Mouse (Mus musculus) intestine, embryonic 16.5 days (tissue): ENCODE measurements around the gene Usp20. TPM values are rescaled to one million over a fixed set of nuclear protein-coding genes. Genes with fewer than 3 reads are reported as not detected.

Source experiments
- ATAC-seq: fragments of 200-750 bp; cut with Nextera tagmentation; 2 replicates; pipeline ENCODE4 v1.8.0; 2017; ENCODE audit warnings: moderate TSS enrichment, moderate library complexity
- H3K27ac ChIP-seq: fragments of 300-500 bp; sonication (generic); 2 replicates; pipeline ENCODE4 v1.5.1; 2014; ENCODE audit warnings: mild to moderate bottlenecking, low read length
- H3K27me3 ChIP-seq: fragments of 300-500 bp; sonication (generic); replicated peaks from 2 replicates; pipeline ENCODE4 v1.6.1; 2014; ENCODE audit warnings: low read length, control low read depth, mixed read lengths; ENCODE audit not compliant: control insufficient read depth, insufficient read depth
- H3K36me3 ChIP-seq: fragments of 300-500 bp; sonication (generic); 2 replicates; pipeline ENCODE4 v1.6.1; 2014; ENCODE audit warnings: low read length, control low read depth; ENCODE audit not compliant: control insufficient read depth, insufficient read depth
- H3K4me1 ChIP-seq: fragments of 300-500 bp; sonication (generic); 2 replicates; pipeline ENCODE4 v1.6.1; 2014; ENCODE audit warnings: low read length, control low read depth, mixed read lengths; ENCODE audit not compliant: control insufficient read depth, insufficient read depth
- H3K4me2 ChIP-seq: fragments of 300-500 bp; sonication (generic); 2 replicates; pipeline ENCODE4 v1.6.1; 2014; ENCODE audit warnings: low read depth, low read length, control low read depth
- H3K4me3 ChIP-seq: fragments of 300-500 bp; sonication (generic); 2 replicates; pipeline ENCODE4 v1.5.1; 2014; ENCODE audit warnings: mild to moderate bottlenecking, low read length
- H3K9ac ChIP-seq: fragments of 300-500 bp; sonication (generic); 2 replicates; pipeline ENCODE4 v1.6.1; 2014; ENCODE audit warnings: low read depth, low read length
- H3K9me3 ChIP-seq: fragments of 300-500 bp; sonication (generic); 2 replicates; pipeline ENCODE4 v1.6.1; 2016; ENCODE audit warnings: low read length, control low read depth; ENCODE audit not compliant: control insufficient read depth
- WGBS: fragments of 180-500 bp; shearing (Covaris S2); extraction: QIAGEN DNeasy Blood & Tissue Kit; methylation state at CpG from one replicate; pipeline ENCODE4 v1.1.7; 2014; 5-methylcytosine and 5-hydroxymethylcytosine counted together
- polyA plus RNA-seq: library from polyadenylated mRNA; unstranded; fragments of >200 nt; fragmentation: Nextera tagmentation; extraction: Ambion mirVana; gene quantifications from 2 replicates; pipeline ENCODE4 v1.2.1, GENCODE M21; 2015

The Usp20 gene
- polyA plus RNA-seq, 1 experiment from 2014 or later: 14.5 TPM

GRCm38 (mm10) chr2:30967352-30968327 lies 14.4 kb upstream of the Usp20 start, which contains the start of gene Tor1a:
TSS of gene Tor1a (minus strand) at chr2:30967933.
- Histone ChIP-seq H3K4me1 (peaks cover 11% of the 10 kb centered on the region), H3K9ac (peak within 1 kb of the TSS; percentile 98), H3K9me3 (no peaks in the 10 kb centered on the region), H3K27ac (peak within 1 kb of the TSS; percentile 84), H3K27me3 (no peaks in the 10 kb centered on the region), H3K4me3 (peak within 1 kb of the TSS; percentile 100), H3K36me3 (peaks cover 10% of the 10 kb centered on the region; the same call in 1 of the 2 replicates), H3K4me2 (peak within 1 kb of the TSS; percentile 88)
- peak; percentile 97 for ATAC-seq
- WGBS: 2% methylated on average over 59 of the region's 59 CpGs

- WGBS: 46% methylated on average over 7 of the region's 7 CpGs
- ATAC-seq: no peak
- peak overlapping the region; percentile 74 for H3K4me3 ChIP-seq
- no peaks in the 10 kb centered on the region for H3K27me3 ChIP-seq
- H3K27ac ChIP-seq: no peak overlapping the region
- H3K36me3 ChIP-seq: peaks cover 3% of the 10 kb centered on the region; the same call in 1 of the 2 replicates
- H3K4me1 ChIP-seq: peaks cover 21% of the 10 kb centered on the region
- peak overlapping the region; percentile 73 for H3K9ac ChIP-seq
- H3K9me3 ChIP-seq: no peaks in the 10 kb centered on the region
- peak overlapping the region; percentile 81 for H3K4me2 ChIP-seq
Measured at GRCm38 (mm10) chr2:30983024-30983423, 945 bp downstream of the Usp20 start.

GRCm38 (mm10) chr2:30985111-30986020 lies 3.3 kb downstream of the Usp20 start:
- peak; percentile 34 for ATAC-seq
- H3K4me3 ChIP-seq: peak overlapping the region; percentile 7
- WGBS: 18% methylated on average over 17 of the region's 17 CpGs
- peak overlapping the region; percentile 76 for H3K27ac ChIP-seq
- H3K27me3 ChIP-seq: no peaks in the 10 kb centered on the region
- peaks cover 21% of the 10 kb centered on the region for H3K4me1 ChIP-seq
- peak overlapping the region; percentile 40; the same call in 1 of the 2 replicates for H3K9ac ChIP-seq
- no peaks in the 10 kb centered on the region for H3K36me3 ChIP-seq
- no peaks in the 10 kb centered on the region for H3K9me3 ChIP-seq
- peak overlapping the region; percentile 36; the same call in 1 of the 2 replicates for H3K4me2 ChIP-seq

DNA sequence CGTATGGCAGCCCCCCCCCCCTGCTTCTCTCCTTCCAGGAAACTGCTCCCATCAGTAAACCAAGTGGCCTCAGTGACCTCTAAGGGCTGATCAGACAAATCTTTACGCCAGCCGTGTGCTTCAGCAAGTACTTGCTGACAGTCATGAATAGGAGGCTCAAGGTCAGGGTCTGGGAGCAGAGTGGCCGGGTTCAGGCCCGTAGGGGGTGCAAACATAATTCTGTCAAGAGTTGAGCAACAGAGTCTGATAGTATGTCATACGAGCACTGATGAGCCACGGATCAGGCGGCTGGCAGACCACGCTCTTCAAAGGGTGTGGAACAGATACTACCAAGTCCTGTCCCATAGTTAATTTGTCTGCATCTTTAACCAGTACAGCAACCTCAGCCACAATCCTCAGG lies 8.1 kb downstream of the Usp20 start:
- no peak overlapping the region for H3K9ac ChIP-seq
- H3K36me3 ChIP-seq: no peaks in the 10 kb centered on the region
- no peak for ATAC-seq
- H3K27me3 ChIP-seq: no peaks in the 10 kb centered on the region
- H3K4me2 ChIP-seq: no peak overlapping the region
- H3K9me3 ChIP-seq: no peaks in the 10 kb centered on the region
- no peak overlapping the region for H3K27ac ChIP-seq
- H3K4me1 ChIP-seq: peaks cover 8% of the 10 kb centered on the region
- WGBS: 84% methylated on average over 9 of the region's 9 CpGs
- H3K4me3 ChIP-seq: no peak overlapping the region

GRCm38 (mm10) chr2:30994853-30995252 lies 12.8 kb downstream of the Usp20 start:
- H3K27ac ChIP-seq: no peak overlapping the region
- no peak for ATAC-seq
- no peak overlapping the region for H3K4me2 ChIP-seq
- no peak overlapping the region for H3K9ac ChIP-seq
- H3K9me3 ChIP-seq: no peaks in the 10 kb centered on the region
- H3K4me3 ChIP-seq: no peak overlapping the region
- no peaks in the 10 kb centered on the region for H3K36me3 ChIP-seq
- 95% methylated on average over 4 of the region's 4 CpGs for WGBS
- no peaks in the 10 kb centered on the region for H3K4me1 ChIP-seq
- H3K27me3 ChIP-seq: no peaks in the 10 kb centered on the region

GRCm38 (mm10) chr2:30995432-30995996 lies 13.4 kb downstream of the Usp20 start:
- Histone ChIP-seq H3K27me3 (no peaks in the 10 kb centered on the region), H3K4me3 (no peak overlapping the region), H3K4me1 (no peaks in the 10 kb centered on the region), H3K36me3 (no peaks in the 10 kb centered on the region), H3K27ac (no peak overlapping the region), H3K9ac (no peak overlapping the region), H3K4me2 (no peak overlapping the region), H3K9me3 (no peaks in the 10 kb centered on the region)
- ATAC-seq: no peak
- 81% methylated on average over 11 of the region's 11 CpGs for WGBS

DNA sequence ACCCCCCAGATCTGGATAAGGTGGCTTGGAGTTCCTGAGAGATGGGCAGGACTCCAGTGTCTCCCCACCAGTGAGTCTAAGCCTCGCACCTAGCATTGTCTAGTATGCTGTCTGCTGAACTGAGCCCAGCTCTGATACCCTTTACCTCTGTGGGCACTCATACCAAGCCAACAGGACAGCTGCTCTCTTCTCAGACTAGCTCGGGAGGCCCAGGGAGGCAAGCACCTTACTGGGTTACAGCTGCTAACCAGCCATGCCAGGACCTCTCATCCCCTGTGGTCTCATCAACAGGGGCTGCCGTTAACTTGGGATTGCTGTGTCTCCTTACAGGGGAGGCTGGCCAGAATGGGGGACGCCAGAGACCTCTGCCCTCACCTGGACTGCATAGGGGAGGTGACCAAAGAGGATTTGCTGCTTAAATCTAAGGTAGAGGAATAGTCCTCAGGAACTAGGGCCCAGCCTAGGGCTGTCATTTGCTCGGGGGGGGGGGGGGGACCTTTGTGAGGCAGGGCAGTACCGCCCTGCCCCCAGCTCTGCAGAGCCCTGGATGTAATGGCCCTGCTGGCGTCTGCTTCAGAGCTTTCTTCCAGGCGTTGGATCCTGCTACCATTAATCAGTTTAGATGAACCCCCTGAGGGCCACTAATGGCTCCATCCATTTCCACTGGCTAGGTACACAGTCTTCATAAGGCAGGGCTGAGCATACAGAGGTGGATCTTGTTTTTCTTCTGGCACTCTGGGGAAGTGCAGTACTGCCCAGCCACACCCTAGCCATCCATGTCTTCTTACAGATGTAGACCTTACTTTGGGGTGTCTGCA lies 16.6 kb downstream of the Usp20 start:
- H3K36me3 ChIP-seq: no peaks in the 10 kb centered on the region
- no peak overlapping the region for H3K27ac ChIP-seq
- WGBS: 56% methylated on average over 8 of the region's 8 CpGs
- H3K27me3 ChIP-seq: no peaks in the 10 kb centered on the region
- ATAC-seq: no peak
- H3K4me1 ChIP-seq: no peaks in the 10 kb centered on the region
- H3K9me3 ChIP-seq: no peaks in the 10 kb centered on the region
- no peak overlapping the region for H3K4me3 ChIP-seq
- H3K4me2 ChIP-seq: no peak overlapping the region
- no peak overlapping the region for H3K9ac ChIP-seq

DNA sequence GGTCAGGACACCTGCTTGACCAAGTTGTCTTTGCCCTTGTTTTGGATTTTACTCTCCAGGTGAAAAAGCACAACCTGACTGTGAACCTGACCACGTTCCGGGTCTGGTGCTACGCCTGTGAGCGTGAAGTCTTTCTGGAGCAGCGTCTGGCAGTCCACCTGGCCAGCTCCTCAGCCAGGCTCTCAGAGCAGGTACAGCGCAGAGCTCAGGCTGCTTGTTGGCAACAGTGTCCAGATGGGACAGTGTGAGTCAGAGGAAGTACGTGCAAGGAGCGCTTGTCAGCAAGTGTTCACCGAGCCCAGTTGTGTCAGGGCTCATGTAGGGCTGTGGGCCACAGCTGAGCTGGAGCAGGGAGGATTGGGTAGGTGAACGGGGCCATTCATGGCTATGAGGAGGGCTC lies 20.8 kb downstream of the Usp20 start:
- Histone ChIP-seq H3K4me2 (no peak overlapping the region), H3K4me1 (no peaks in the 10 kb centered on the region), H3K27me3 (no peaks in the 10 kb centered on the region), H3K27ac (no peak overlapping the region), H3K9me3 (no peaks in the 10 kb centered on the region), H3K36me3 (0 out of 2 replicates have a peak, but pooled peaks cover 5% of the 10 kb centered on the region), H3K4me3 (no peak overlapping the region), H3K9ac (no peak overlapping the region)
- WGBS: 95% methylated on average over 10 of the region's 10 CpGs
- ATAC-seq: no peak
